Comparison of ENCODE assay signal across 8 mouse cellular contexts in genomic region chr17:26715271-26715758, GRCm38 (mm10). TPM values are rescaled to one million over a fixed set of nuclear protein-coding genes. Genes with fewer than 3 reads are reported as not detected.
DNase-seq lines count a peak whose midpoint lies in the region; ATAC-seq lines count a peak whose summit lies in the region.

Gene Crebrf, plus strand, starts transcription at chr17:26715650.

- no peaks in the 10 kb centered on the region for H3K36me3 ChIP-seq in forebrain, embryonic 14.5 days (ENCODE audit: control insufficient read depth, insufficient read depth, low read length)
- no peaks in the 10 kb centered on the region for H3K36me3 ChIP-seq in neural tube, embryonic 15.5 days

- H3K27ac ChIP-seq in forebrain, embryonic 14.5 days (ENCODE audit: low read depth, low read length) = peak within 1 kb of the TSS; percentile 64
- H3K27ac ChIP-seq in neural tube, embryonic 15.5 days (replicated peaks) = peak within 1 kb of the TSS; percentile 90

- intact Hi-C loops in heart, postnatal 14 days (cut with DNase I) = loop anchor here (5.0 kb wide), 2 partner anchors 62 to 172 kb away; no protein-coding TSS in a partner anchor

- no peaks in the 10 kb centered on the region for H3K27me3 ChIP-seq in forebrain, embryonic 14.5 days (replicated peaks; ENCODE audit: control insufficient read depth, insufficient read depth, low read length)
- H3K27me3 ChIP-seq in neural tube, embryonic 15.5 days (replicated peaks) = no peaks in the 10 kb centered on the region

- peak within 1 kb of the TSS; percentile 69 for H3K4me2 ChIP-seq in forebrain, embryonic 14.5 days (ENCODE audit: low read length)
- H3K4me2 ChIP-seq in neural tube, embryonic 15.5 days = peak within 1 kb of the TSS; percentile 78

- peak; percentile 80 for ATAC-seq in forebrain, embryonic 14.5 days
- peak; percentile 84 for ATAC-seq in neural tube, embryonic 15.5 days (ENCODE audit: low FRiP score)

- H3K4me1 ChIP-seq in forebrain, embryonic 14.5 days (ENCODE audit: control insufficient read depth, insufficient read depth, low read length) = no peaks in the 10 kb centered on the region
- peaks cover 15% of the 10 kb centered on the region for H3K4me1 ChIP-seq in neural tube, embryonic 15.5 days

- under 1% methylated on average over 41 of the region's 41 CpGs for WGBS in forebrain, embryonic 14.5 days
- under 1% methylated on average over 39 of the region's 41 CpGs for WGBS in neural tube, embryonic 15.5 days

- DNase-seq in ES-CJ7 (ENCODE audit: low read depth, low spot score) = peak; percentile 97
- DNase-seq in cerebellum, adult 11 months = peak; percentile 97
- DNase-seq in forebrain, embryonic 14.5 days (ENCODE audit: low spot score) = peak; percentile 99
- DNase-seq in heart, postnatal 14 days = peak; percentile 98 to 99
- peak; percentile 99 for DNase-seq in layer of hippocampus, adult 11-12 months (ENCODE audit: low spot score)
- peak; percentile 99 to 100 for DNase-seq in lung, adult 18-20 months
- DNase-seq in testis, postnatal 14 days (ENCODE audit: low spot score) = peak; percentile 99

- H3K9ac ChIP-seq in forebrain, embryonic 14.5 days (ENCODE audit: low read length) = peak within 1 kb of the TSS; percentile 75
- peak within 1 kb of the TSS; percentile 82 for H3K9ac ChIP-seq in neural tube, embryonic 15.5 days (replicated peaks)

- H3K4me3 ChIP-seq in forebrain, embryonic 14.5 days (ENCODE audit: low read depth, low read length) = peak within 1 kb of the TSS; percentile 97
- peak within 1 kb of the TSS; percentile 90 for H3K4me3 ChIP-seq in neural tube, embryonic 15.5 days (replicated peaks)

- no peaks in the 10 kb centered on the region for H3K9me3 ChIP-seq in forebrain, embryonic 14.5 days (replicated peaks; ENCODE audit: control insufficient read depth, low read length)
- H3K9me3 ChIP-seq in neural tube, embryonic 15.5 days (replicated peaks) = no peaks in the 10 kb centered on the region

RNA-seq across cellular contexts. Expression of gene Crebrf, which starts in this region (rescaled TPM):
- 10.0 and 12.8 TPM in 2 replicates for polyA plus RNA-seq in forebrain, embryonic 14.5 days (2014; fragmentation: Nextera tagmentation; extraction: Ambion mirVana)
- 10 to 100 TPM; 44.5 to 49.6 TPM for total RNA-seq in heart, postnatal 14 days (2021)
- 10.4 and 11.4 TPM in 2 replicates for polyA plus RNA-seq in neural tube, embryonic 15.5 days (2015; fragmentation: Nextera tagmentation; extraction: Ambion mirVana)

Comparison
In these comparisons a context has a peak if more than half of its experiments do, and no peak if none do; other contexts are left out.
1. Peak in every context shown above with its lines: DNase-seq, ATAC-seq, H3K4me3 ChIP-seq and H3K27ac ChIP-seq.